Mouse (Mus musculus) CH12.LX (cell line): ENCODE data around the gene Wdr34.

ENCODE experiments used
- BHLHE40 ChIP-seq: IDR thresholded peaks from 2 replicates; pipeline ENCODE4 v1.6.1; 2011; ENCODE audit warnings: mild to moderate bottlenecking, low read depth, low read length, improper control_type of control experiment
- CTCF ChIP-seq, 2 experiments: IDR thresholded peaks in 1 of 2; conservative IDR thresholded peaks in 1 of 2; 2 replicates each; pipeline ENCODE4 v1.5.1; 2011 to 2012; ENCODE audit warnings: low read depth in 2 of 2, low read length in 2 of 2, improper control_type of control experiment in 1 of 2, inconsistent platforms in 1 of 2, mild to moderate bottlenecking in 1 of 2, moderate library complexity in 1 of 2
- E2F4 ChIP-seq: IDR thresholded peaks from 2 replicates; pipeline ENCODE4 v1.6.1; 2011; ENCODE audit warnings: low read depth, low read length, improper control_type of control experiment; ENCODE audit not compliant: insufficient replicate concordance
- ETS1 ChIP-seq: conservative IDR thresholded peaks from 2 replicates; pipeline ENCODE4 v1.6.1; 2012; ENCODE audit warnings: low read depth, mild to moderate bottlenecking, inconsistent platforms, low read length, improper control_type of control experiment, moderate library complexity
- JUND ChIP-seq: conservative IDR thresholded peaks from 2 replicates; pipeline ENCODE4 v1.6.1; 2011; ENCODE audit warnings: low read depth, low read length, improper control_type of control experiment
- MXI1 ChIP-seq: IDR thresholded peaks from 2 replicates; pipeline ENCODE4 v1.6.1; 2011; ENCODE audit warnings: mild to moderate bottlenecking, low read depth, low read length, improper control_type of control experiment
- POLR2A ChIP-seq: IDR thresholded peaks from 2 replicates; pipeline ENCODE4 v1.6.1; 2011; ENCODE audit warnings: low read depth, mild to moderate bottlenecking, improper control_type of control experiment, low read length
- TCF12 ChIP-seq: IDR thresholded peaks from 2 replicates; pipeline ENCODE4 v1.6.1; 2014; ENCODE audit warnings: low read depth, mild to moderate bottlenecking, inconsistent platforms, low read length, improper control_type of control experiment
- USF1 ChIP-seq: IDR thresholded peaks from 2 replicates; pipeline ENCODE4 v1.6.1; 2014; ENCODE audit warnings: low read depth, mild to moderate bottlenecking, inconsistent platforms, low read length, improper control_type of control experiment

DNA sequence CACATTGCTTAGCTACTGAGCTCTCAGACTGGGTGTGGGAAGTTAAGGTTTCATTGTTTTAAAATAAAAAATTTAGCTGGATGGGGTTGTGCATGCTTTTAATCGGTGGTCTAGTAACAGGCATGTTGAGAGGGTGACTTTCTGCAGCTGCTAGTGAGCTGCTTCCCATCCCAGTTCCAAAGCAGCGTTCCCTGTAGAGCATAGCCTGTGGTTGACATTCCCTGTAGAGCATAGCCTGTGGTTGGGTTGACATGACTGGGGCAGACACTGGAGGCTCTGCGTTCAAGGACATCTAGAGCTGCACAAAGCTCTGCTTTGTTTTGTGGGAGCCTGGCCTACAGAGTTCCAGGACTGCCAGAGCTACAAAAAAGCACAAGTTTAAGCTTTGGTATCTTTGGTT is 24.6 kb upstream of the Wdr34 start:
- no peak for TF ChIP-seq TCF12
- TF ChIP-seq CTCF (conservative IDR thresholded peaks at IDR 0.05 in 1 of 2, IDR thresholded peaks at IDR 0.05 in 1 of 2; ENCODE audit: low read depth in 2 of 2, low read length in 2 of 2) = no peak
- TF ChIP-seq E2F4 = no peak
- 0 out of 2 replicates have a peak, but pooled peaks have one; percentile 19 for TF ChIP-seq POLR2A
- no peak for TF ChIP-seq BHLHE40
- TF ChIP-seq ETS1 = no peak
- no peak for TF ChIP-seq USF1
- no peak for TF ChIP-seq JUND
- no peak for TF ChIP-seq MXI1
